Mouse (Mus musculus) myocyte (in vitro differentiated cells): ENCODE data around the gene Phactr2. TPM values are rescaled to one million over a fixed set of nuclear protein-coding genes. Genes with fewer than 3 reads are reported as not detected.

Experiments used
- H3K27me3 ChIP-seq: one replicate; pipeline ENCODE4 v1.6.1; 2011; ENCODE audit not compliant: control insufficient read depth, insufficient read depth, insufficient read length
- H3K36me3 ChIP-seq: one replicate; pipeline ENCODE4 v1.6.1; 2011; ENCODE audit not compliant: control insufficient read depth, insufficient read depth
- H3K4me2 ChIP-seq: one replicate; pipeline ENCODE4 v1.6.1; 2011; ENCODE audit warnings: low read depth, control low read depth
- H3K4me3 ChIP-seq: one replicate; pipeline ENCODE4 v1.5.1; 2011; ENCODE audit warnings: mild to moderate bottlenecking, control low read depth, moderate library complexity
- H3K79me2 ChIP-seq: one replicate; pipeline ENCODE4 v1.6.1; 2011; ENCODE audit not compliant: control insufficient read depth, insufficient read depth
- H3ac ChIP-seq: one replicate; pipeline ENCODE4 v1.6.1; 2011; ENCODE audit not compliant: control insufficient read depth, insufficient read length
- CEBPB ChIP-seq: IDR thresholded peaks from 2 replicates; pipeline ENCODE4 v1.6.1; 2011; ENCODE audit warnings: mild to moderate bottlenecking, moderate library complexity; ENCODE audit not compliant: poor library complexity, insufficient read depth, severe bottlenecking
- E2F4 ChIP-seq: IDR thresholded peaks from one replicate; pipeline ENCODE4 v1.6.1; 2011; ENCODE audit warnings: mild to moderate bottlenecking, control low read depth, moderate library complexity; ENCODE audit not compliant: insufficient read depth
- MAX ChIP-seq: IDR thresholded peaks from one replicate; pipeline ENCODE4 v1.6.1; 2011; ENCODE audit warnings: low read depth, mild to moderate bottlenecking, control low read depth
- MYOD1 ChIP-seq, 3 experiments: IDR thresholded peaks; one replicate each; pipeline ENCODE4 v1.6.1; 2011; ENCODE audit warnings: control low read depth in 2 of 3, low read depth in 2 of 3, mild to moderate bottlenecking in 2 of 3, moderate library complexity in 1 of 3; ENCODE audit not compliant: insufficient read length in 2 of 3, control insufficient read depth in 1 of 3
- MYOG ChIP-seq, 3 experiments: IDR thresholded peaks; one replicate each; pipeline ENCODE4 v1.6.1; 2011; ENCODE audit warnings: control low read depth in 2 of 3, low read depth in 2 of 3, mild to moderate bottlenecking in 2 of 3; ENCODE audit not compliant: insufficient read length in 2 of 3, control insufficient read depth in 1 of 3, insufficient read depth in 1 of 3
- POLR2A ChIP-seq: IDR thresholded peaks from one replicate; pipeline ENCODE4 v1.6.1; 2011; ENCODE audit warnings: low read depth, mild to moderate bottlenecking, control low read depth, moderate library complexity; ENCODE audit not compliant: insufficient read length
- POLR2AphosphoS2 ChIP-seq: IDR thresholded peaks from one replicate; pipeline ENCODE4 v1.6.1; 2011; ENCODE audit warnings: low read depth, control low read depth; ENCODE audit not compliant: insufficient read length
- REST ChIP-seq: IDR thresholded peaks from one replicate; pipeline ENCODE4 v1.6.1; 2011; ENCODE audit warnings: mild to moderate bottlenecking, control low read depth, moderate library complexity; ENCODE audit not compliant: insufficient read depth, insufficient read length
- SRF ChIP-seq: IDR thresholded peaks from one replicate; pipeline ENCODE4 v1.6.1; 2011; ENCODE audit warnings: low read depth; ENCODE audit not compliant: control insufficient read depth, insufficient read length
- TCF12 ChIP-seq: IDR thresholded peaks from one replicate; pipeline ENCODE4 v1.6.1; 2011; ENCODE audit warnings: mild to moderate bottlenecking, control low read depth; ENCODE audit not compliant: poor library complexity, insufficient read depth, severe bottlenecking
- TCF3 ChIP-seq: IDR thresholded peaks from one replicate; pipeline ENCODE4 v1.6.1; 2011; ENCODE audit warnings: low read depth, control low read depth; ENCODE audit not compliant: insufficient read length
- USF1 ChIP-seq: IDR thresholded peaks from one replicate; pipeline ENCODE4 v1.6.1; 2011; ENCODE audit warnings: low read depth, mild to moderate bottlenecking, control low read depth, moderate library complexity
- polyA plus RNA-seq: library from polyadenylated mRNA; unstranded; fragments of >200 nt; fragmentation: generic; extraction: Trizol; gene quantifications from one replicate; pipeline ENCODE4 v1.2.1, GENCODE M21; 2012; ENCODE audit warnings: missing spikeins

Gene Phactr2
- polyA plus RNA-seq, 1 experiment, result not detected

- Histone ChIP-seq H3K79me2 (no peaks in the 10 kb centered on the region), H3K4me3 (no peak overlapping the region), H3K4me2 (no peak overlapping the region), H3ac (no peak overlapping the region), H3K36me3 (no peaks in the 10 kb centered on the region), H3K27me3 (no peaks in the 10 kb centered on the region)
- TF ChIP-seq SRF (no peak), MYOG (IDR thresholded peaks at IDR 0.05; ENCODE audit: control insufficient read depth in 1 of 3, insufficient read depth in 1 of 3, insufficient read length in 2 of 3, low read depth in 2 of 3) (no peak), REST (no peak), POLR2A (no peak), MAX (no peak), MYOD1 (IDR thresholded peaks at IDR 0.05; ENCODE audit: control insufficient read depth in 1 of 3, insufficient read length in 2 of 3, low read depth in 2 of 3) (no peak), CEBPB (no peak), E2F4 (no peak), TCF3 (no peak), POLR2AphosphoS2 (no peak), USF1 (no peak), TCF12 (no peak)
Observed at GRCm38 (mm10) chr10:13244192-13244591, 230.0 kb downstream of the Phactr2 start.

DNA sequence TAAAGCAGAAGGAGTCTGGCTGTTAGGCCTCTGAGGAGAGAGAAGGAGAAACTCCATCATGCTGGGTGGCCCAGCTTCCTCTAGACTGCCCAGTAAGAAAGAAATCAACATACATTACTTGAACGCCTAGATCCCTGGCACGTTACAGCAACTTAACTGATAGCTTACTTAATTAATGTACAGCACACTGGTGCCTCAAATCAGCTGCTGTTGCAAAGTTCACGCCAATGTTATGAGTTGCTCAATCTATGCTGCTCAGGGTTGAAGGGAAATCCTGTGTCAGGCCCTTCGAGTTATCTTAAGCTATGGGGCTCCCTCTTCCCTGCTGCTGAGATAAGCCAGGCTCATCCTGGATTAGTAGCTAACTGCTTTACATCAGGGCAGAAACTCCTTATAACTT is 233.8 kb downstream of the Phactr2 start:
- Histone ChIP-seq H3K36me3 (no peaks in the 10 kb centered on the region), H3K79me2 (no peaks in the 10 kb centered on the region), H3K27me3 (peaks cover 6% of the 10 kb centered on the region), H3K4me3 (no peak overlapping the region), H3ac (no peak overlapping the region), H3K4me2 (no peak overlapping the region)
- no peak for TF ChIP-seq TCF3
- TF ChIP-seq CEBPB, result no peak
- TF ChIP-seq TCF12, result no peak
- TF ChIP-seq E2F4, result no peak
- no peak for TF ChIP-seq MYOG (IDR thresholded peaks at IDR 0.05; ENCODE audit: control insufficient read depth in 1 of 3, insufficient read depth in 1 of 3, insufficient read length in 2 of 3, low read depth in 2 of 3)
- no peak for TF ChIP-seq REST
- TF ChIP-seq POLR2AphosphoS2, result no peak
- TF ChIP-seq POLR2A, result no peak
- no peak for TF ChIP-seq MAX
- no peak for TF ChIP-seq SRF
- no peak for TF ChIP-seq MYOD1 (IDR thresholded peaks at IDR 0.05; ENCODE audit: control insufficient read depth in 1 of 3, insufficient read length in 2 of 3, low read depth in 2 of 3)
- no peak for TF ChIP-seq USF1

GRCm38 (mm10) chr10:13238188-13238587 is 236.0 kb downstream of the Phactr2 start:
- H3K79me2 ChIP-seq, result no peaks in the 10 kb centered on the region
- TF ChIP-seq MYOD1 (IDR thresholded peaks at IDR 0.05; ENCODE audit: control insufficient read depth in 1 of 3, insufficient read length in 2 of 3, low read depth in 2 of 3), result no peak
- TF ChIP-seq REST, result no peak
- no peak for TF ChIP-seq CEBPB
- no peak for TF ChIP-seq MYOG (IDR thresholded peaks at IDR 0.05; ENCODE audit: control insufficient read depth in 1 of 3, insufficient read depth in 1 of 3, insufficient read length in 2 of 3, low read depth in 2 of 3)
- no peak for TF ChIP-seq POLR2AphosphoS2
- no peak for TF ChIP-seq E2F4
- TF ChIP-seq MAX, result no peak
- H3K4me2 ChIP-seq, result no peak overlapping the region
- no peaks in the 10 kb centered on the region for H3K36me3 ChIP-seq
- no peak overlapping the region for H3K4me3 ChIP-seq
- peaks cover 6% of the 10 kb centered on the region for H3K27me3 ChIP-seq
- no peak overlapping the region for H3ac ChIP-seq

GRCm38 (mm10) chr10:13236866-13237265 is 237.3 kb downstream of the Phactr2 start:
- Histone ChIP-seq H3K4me2 (no peak overlapping the region), H3K36me3 (no peaks in the 10 kb centered on the region)
- no peak for TF ChIP-seq REST
- TF ChIP-seq SRF, result no peak
- no peak for TF ChIP-seq CEBPB
- TF ChIP-seq TCF12, result no peak
- no peak for TF ChIP-seq POLR2AphosphoS2
- TF ChIP-seq TCF3, result no peak
- TF ChIP-seq E2F4, result no peak

GRCm38 (mm10) chr10:13234503-13234902 is 239.7 kb downstream of the Phactr2 start:
- Histone ChIP-seq H3K4me2 (no peak overlapping the region), H3K36me3 (no peaks in the 10 kb centered on the region), H3K79me2 (no peaks in the 10 kb centered on the region), H3K4me3 (no peak overlapping the region), H3K27me3 (peaks cover 6% of the 10 kb centered on the region), H3ac (no peak overlapping the region)
- no peak for TF ChIP-seq CEBPB
- TF ChIP-seq MAX, result no peak
- TF ChIP-seq TCF3, result no peak
- TF ChIP-seq E2F4, result no peak
- TF ChIP-seq TCF12, result no peak
- TF ChIP-seq POLR2AphosphoS2, result no peak
- no peak for TF ChIP-seq MYOG (IDR thresholded peaks at IDR 0.05; ENCODE audit: control insufficient read depth in 1 of 3, insufficient read depth in 1 of 3, insufficient read length in 2 of 3, low read depth in 2 of 3)
- TF ChIP-seq MYOD1 (IDR thresholded peaks at IDR 0.05; ENCODE audit: control insufficient read depth in 1 of 3, insufficient read length in 2 of 3, low read depth in 2 of 3), result no peak
- TF ChIP-seq POLR2A, result no peak
- TF ChIP-seq USF1, result no peak
- TF ChIP-seq REST, result no peak
- TF ChIP-seq SRF, result no peak

More at GRCm38 (mm10) chr10:13236866-13237265, 237.3 kb downstream of the Phactr2 start:
- Histone ChIP-seq H3ac (no peak overlapping the region), H3K27me3 (peaks cover 6% of the 10 kb centered on the region), H3K4me3 (no peak overlapping the region), H3K79me2 (no peaks in the 10 kb centered on the region)
